Mouse (Mus musculus): Measurements from ENCODE around the gene Ipo4.

Ipo4 gene

GRCm38 (mm10) chr14:55635523-55636007, at the start of gene Ipo4:
TSS of gene Ipo4 (minus strand) at chr14:55635957.
- peak; percentile 86 to 89 for DNase-seq (ENCODE audit: low spot score in 2 of 2)

DNA sequence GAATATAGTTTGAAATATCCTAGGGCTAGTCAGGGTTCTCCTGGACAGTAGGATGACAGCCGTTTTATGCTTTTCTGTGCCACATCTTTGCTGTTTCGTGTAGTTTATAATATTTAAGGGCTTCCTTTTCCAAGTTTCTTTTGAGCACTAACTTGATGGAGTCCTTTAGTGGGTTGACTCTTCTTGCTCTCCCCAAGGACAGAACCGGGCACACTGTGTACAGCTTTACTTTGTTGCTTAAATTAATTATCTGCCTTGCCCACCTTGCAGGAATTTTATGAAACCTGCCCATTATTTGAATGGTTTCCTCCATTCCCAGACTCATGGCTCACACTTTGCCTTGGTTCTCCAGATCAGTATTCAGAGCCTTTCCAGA, 46.3 kb upstream of the Ipo4 start:
- no peak for DNase-seq (ENCODE audit: low spot score in 2 of 2)

DNA sequence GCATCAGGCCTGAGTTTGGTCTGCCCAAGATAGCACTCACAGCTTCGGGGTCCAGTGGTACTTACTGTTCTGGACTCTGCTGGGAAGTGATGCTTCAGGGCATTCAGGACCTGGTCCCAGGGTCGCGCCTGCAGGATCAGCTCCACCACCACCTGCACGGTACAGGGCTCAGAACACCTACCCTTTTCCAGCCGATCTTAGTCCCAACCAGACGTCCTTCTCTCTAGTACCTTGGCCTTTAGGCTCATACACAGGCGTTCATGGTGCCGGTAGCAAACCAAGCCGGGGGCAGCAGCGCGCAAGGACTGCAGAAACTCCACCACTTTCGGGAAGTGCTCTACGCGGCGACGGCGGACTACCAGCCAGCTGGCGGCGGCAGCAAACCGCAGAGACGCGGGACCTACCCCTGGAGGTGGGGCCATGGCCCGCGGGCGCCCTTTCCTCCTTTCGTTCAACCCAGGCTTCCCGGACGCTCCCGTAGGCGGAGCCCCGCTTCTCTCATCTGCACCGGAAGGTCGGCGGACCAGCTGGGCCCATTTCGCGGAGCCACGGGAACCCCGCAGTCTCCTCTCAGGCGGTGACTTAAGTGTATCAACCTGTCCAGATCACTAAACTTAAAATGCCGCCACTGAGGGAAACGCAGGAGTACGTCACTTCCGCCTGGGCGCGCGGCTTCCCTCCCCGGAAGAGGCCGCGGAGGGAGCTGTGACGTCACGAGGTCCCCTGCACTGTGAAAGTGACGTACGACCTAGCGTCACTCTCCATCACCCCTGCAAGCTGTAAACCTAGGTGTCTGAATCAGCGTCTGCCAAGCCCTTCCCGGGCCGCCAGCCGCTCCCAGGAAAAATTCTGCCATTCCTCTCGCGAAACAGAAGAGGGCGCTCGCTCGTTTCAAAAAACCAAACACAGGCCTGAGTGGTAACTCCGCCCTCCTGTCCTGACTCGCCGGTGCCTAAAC, 45.7 kb upstream of the Ipo4 start, which contains the start of gene Tinf2:
Gene Tinf2, minus strand, starts transcription at position 661 of the 958 bp plus-strand sequence.
- DNase-seq (ENCODE audit: low spot score in 2 of 2): peak; percentile 93

DNA sequence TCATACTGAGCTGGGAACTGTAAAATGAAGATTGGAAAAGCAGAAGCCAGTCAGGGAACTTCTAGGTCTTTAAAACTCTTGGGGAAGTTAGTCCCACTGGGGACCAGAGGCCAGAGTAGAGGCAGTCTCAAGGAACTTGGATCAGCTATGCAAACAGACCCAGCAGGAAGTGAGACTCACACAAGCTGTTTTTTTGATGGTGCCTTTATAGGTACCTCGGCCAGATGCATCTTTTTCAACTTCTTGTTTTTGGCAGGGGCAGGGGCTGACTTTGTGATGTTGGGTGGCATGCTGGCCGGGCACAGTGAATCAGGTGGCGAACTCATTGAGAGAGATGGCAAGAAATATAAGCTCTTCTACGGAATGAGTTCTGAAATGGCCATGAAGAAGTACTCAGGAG, 41.9 kb upstream of the Ipo4 start:
- no peak for DNase-seq (ENCODE audit: low spot score in 2 of 2)

DNA sequence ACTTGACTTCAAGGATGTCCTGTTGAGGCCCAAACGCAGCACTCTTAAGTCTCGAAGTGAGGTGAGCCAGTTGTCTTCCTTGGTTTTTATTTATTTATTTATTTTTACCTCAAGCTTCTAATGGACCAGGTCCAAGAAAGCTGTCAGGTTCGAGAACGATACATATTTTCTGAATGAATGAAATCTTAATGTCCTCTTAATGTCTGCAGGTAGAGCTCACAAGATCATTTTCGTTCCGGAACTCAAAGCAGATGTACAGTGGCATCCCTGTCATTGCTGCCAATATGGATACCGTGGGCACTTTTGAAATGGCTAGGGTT, 36.9 kb upstream of the Ipo4 start:
- DNase-seq (ENCODE audit: low spot score in 2 of 2): no peak

DNA sequence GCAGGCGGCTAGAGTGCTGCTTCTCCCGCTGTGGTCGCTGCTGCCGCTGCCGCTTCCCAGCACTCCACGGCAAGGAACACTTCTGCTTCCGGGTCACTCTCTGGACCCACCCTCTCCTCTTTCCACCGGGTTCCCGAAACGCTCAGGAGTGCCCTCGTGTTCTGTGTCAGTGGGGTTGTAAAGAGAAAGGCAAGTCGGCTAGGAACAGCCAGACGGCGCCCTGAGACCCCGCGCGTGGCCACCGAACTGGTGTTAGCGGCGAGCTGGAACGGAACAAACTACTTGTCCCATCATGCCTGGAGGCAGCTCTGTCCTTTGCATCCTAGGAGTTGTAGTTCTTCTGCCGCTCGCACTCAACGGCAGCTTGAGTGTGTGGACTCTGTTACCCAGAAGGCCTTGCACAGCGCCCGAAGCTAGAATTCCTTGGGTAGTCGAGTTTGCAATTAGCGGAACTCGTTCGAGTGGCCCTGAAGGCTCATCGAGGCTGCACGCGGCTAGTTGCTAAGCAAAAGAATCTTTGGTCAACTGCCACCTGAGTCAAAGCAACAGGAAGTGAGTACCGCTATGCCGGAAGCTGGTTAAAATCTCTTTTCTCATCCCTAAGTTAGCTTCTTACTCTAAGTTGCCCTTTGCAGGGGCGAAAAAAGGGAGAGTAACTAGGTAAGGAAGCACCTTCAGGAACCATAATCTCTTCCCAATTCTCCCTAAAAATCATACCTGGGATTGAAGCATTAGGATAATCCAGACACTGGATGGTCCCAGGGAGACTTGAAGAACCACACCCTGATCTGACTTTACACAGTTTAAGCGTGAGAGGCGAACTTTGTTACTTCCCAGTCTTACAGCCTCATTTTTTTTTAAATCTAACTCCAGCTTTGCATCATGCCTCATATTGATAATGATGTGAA, 36.3 kb upstream of the Ipo4 start, which contains the start of the genes Gmpr2 and Nedd8:
Gene Gmpr2, plus strand, starts transcription at position 109 of the 908 bp plus-strand sequence.
Gene Nedd8, minus strand, starts transcription at position 292 of the 908 bp plus-strand sequence.
- peak; percentile 95 for DNase-seq (ENCODE audit: low spot score in 2 of 2)

- no peak for DNase-seq (ENCODE audit: low spot score in 2 of 2)
These were observed 35.7 kb upstream of the Ipo4 start for GRCm38 (mm10) chr14:55671486-55671832.

- no peak for DNase-seq (ENCODE audit: low spot score in 2 of 2)
These were observed 24.9 kb upstream of the Ipo4 start for GRCm38 (mm10) chr14:55660636-55661035.

- DNase-seq (ENCODE audit: low spot score in 2 of 2): peak; percentile 54 to 70
These were observed 24.3 kb upstream of the Ipo4 start, which contains the start of gene Mdp1 for GRCm38 (mm10) chr14:55659960-55660573. TSS of gene Mdp1 (minus strand) at chr14:55660508.

DNA sequence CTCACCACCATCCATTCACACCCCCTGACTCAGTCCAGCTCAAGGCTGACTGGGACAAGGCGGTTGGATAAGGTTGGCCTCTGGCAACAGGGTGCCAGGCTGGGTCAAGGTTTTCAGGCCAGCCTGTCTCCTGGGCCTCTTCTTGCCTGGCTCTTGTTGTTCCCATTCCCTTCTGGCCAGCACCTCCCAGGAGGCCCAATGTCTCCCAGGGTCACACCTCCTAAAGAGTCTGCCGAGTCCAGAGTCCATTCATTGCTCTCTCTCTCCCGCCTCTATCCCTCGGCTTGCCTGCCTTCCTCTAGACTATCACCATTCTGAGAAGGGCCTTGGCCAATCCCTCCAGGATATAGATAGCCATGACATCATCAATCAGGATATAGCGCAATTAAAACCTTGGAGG, 22.3 kb upstream of the Ipo4 start:
- no peak for DNase-seq (ENCODE audit: low spot score in 2 of 2)

- DNase-seq (ENCODE audit: low spot score in 2 of 2): no peak
These were observed 21.2 kb upstream of the Ipo4 start for GRCm38 (mm10) chr14:55656935-55657334.

DNA sequence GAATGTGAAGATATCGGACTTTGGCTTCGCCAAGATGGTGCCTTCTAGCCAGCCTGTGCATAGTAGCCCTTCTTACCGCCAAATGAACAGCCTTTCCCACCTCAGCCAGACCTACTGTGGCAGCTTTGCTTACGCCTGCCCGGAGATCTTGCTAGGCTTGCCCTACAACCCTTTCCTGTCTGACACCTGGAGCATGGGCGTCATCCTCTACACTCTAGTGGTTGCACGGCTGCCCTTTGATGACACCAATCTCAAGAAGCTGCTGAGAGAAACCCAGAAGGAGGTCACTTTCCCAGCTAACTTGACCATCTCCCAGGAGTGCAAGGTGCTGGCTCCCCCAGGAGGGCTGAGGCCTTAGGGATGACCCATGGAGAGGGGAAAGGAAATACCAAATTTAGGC, 15.8 kb upstream of the Ipo4 start:
- DNase-seq (ENCODE audit: low spot score in 2 of 2): no peak

GRCm38 (mm10) chr14:55649884-55650283, 14.1 kb upstream of the Ipo4 start, which contains the start of gene Tssk4:
TSS of gene Tssk4 (plus strand) at chr14:55650184.
- no peak for DNase-seq (ENCODE audit: low spot score in 2 of 2)

GRCm38 (mm10) chr14:55644261-55644888, 8.6 kb upstream of the Ipo4 start:
- DNase-seq (ENCODE audit: low spot score in 2 of 2): no peak

GRCm38 (mm10) chr14:55643060-55643907, 7.5 kb upstream of the Ipo4 start, which contains the start of gene Tm9sf1:
TSS of gene Tm9sf1 (minus strand) at chr14:55643806.
- peak; percentile 91 to 93 for DNase-seq (ENCODE audit: low spot score in 2 of 2)

DNA sequence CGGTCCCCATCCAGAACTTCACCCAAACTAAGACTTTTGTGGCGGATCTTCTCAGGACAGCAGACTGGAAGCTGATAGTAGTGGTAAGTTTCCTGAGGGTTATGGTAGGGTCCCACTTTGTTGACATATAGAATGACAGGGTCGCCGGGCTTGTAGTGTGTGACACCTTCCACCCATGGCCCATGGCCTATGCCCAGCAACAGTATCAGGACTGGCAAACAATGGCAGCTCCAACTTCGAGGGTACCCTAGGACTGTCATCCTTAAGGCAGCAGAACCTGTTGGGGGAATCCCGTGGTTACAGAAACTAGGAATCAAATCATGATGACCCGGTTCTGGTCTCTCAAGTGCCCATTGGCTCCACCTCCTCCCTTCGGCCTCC, 6.9 kb upstream of the Ipo4 start:
- no peak for DNase-seq (ENCODE audit: low spot score in 2 of 2)

DNA sequence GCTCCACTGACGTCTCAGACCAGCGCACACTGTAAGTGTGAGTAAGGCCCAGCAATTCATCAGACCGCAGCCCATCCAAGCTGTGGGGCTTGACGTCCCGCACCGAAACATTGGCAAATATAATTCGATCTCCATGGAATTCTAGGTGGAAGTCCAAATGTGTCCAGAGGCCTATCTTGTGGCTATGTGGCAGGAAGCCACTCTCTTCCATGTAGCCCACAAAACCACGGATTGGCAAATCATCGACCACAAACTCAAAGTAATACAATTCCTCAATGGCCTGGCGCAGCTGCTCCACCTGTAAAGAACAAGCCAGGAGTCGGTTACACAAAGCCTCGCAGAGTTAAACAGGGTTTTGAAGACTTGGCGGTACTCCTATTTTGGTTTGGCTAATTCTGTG, 5.5 kb upstream of the Ipo4 start:
- DNase-seq (ENCODE audit: low spot score in 2 of 2): no peak

- DNase-seq (ENCODE audit: low spot score in 2 of 2): no peak
These were observed 5.1 kb upstream of the Ipo4 start for GRCm38 (mm10) chr14:55640816-55641215.

- DNase-seq (ENCODE audit: low spot score in 2 of 2): no peak
These were observed 2.0 kb upstream of the Ipo4 start, which contains the start of gene Gm49378 for GRCm38 (mm10) chr14:55637795-55638194. TSS of gene Gm49378 (minus strand) at chr14:55637895.

DNA sequence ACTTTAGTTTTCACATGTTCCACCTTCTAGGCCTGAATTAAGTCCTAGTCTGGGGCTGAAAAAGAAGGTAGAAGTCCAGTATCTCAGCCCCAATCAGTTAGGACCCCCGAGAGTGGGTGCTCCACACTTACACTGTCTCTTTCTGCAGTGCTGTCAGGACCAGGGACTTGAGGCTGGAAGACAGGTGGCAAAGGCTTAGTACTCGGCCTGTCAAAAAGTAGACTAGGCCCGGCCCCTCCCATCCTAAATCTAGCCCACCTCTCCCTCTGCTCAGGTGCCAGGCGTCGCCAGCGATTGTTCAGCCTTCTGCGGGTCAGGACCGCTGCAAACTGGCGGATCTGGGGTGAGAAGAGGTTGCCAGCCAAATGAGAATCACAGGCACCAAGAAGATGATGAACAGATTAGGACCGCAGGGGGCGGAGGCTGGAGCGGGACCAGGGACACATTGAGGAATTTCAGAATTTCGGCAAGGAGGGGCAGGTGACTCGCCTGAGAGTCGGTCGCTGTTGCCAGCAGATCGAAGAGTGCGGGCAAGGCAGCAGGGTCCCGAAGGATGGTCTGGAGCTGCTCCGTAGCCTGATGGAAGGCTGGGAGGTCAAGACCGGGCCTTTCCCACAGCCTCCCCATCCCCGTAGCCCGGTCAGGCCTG, 759 bp downstream of the Ipo4 start:
- peak; percentile 34 to 37 for DNase-seq (ENCODE audit: low spot score in 2 of 2)
